8 mouse cellular contexts compared by ENCODE assay signal in the genomic region with DNA sequence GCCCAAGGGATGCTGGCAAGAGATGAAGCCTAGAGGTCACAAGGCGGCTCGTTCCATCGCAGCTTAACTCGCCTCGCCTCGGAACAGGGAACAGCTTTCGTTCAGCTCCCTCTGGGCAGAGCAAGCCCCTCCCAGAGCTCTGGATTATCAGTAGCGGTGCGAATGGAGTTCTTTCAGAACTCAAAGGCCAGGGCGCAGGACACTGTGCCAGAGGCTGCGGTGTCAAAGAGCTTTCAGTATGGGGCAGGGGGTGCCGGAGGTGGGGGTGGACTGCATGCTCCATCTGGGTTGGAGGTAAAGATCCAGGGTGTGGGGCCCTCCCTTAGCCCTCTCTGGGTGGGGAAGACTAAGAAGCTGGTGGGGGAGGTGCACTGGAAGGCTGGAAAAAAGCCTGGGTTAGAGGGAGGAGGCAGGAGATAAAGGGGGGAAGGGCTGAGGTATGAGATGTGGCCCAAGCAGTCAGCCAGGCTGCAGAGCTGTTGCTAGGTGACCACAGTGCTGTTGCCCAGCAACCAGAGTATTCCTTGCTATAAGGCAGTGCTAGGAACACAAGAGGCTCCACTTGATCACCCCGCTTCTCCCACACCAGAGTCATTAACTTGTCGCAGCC. TPM values are rescaled to one million over a fixed set of nuclear protein-coding genes. Genes with fewer than 3 reads are reported as not detected.
DNase-seq lines count a peak whose midpoint lies in the region; ATAC-seq and TF ChIP-seq lines count a peak whose summit lies in the region.

No protein-coding gene starts in this region.

- peak; percentile 98 for ATAC-seq in forebrain, embryonic 14.5 days

- H3K9ac ChIP-seq in forebrain, embryonic 14.5 days (ENCODE audit: low read length) = peak overlapping the region; percentile 56

- peak overlapping the region; percentile 66 for H3K4me3 ChIP-seq in E14TG2a.4 (replicated peaks; ENCODE audit: low read length)
- H3K4me3 ChIP-seq in forebrain, embryonic 14.5 days (ENCODE audit: low read depth, low read length) = no peak overlapping the region; the same call in 1 of the 2 replicates

- 1% methylated on average over 14 of the region's 14 CpGs for WGBS in forebrain, embryonic 14.5 days

- H3K27me3 ChIP-seq in E14TG2a.4 (ENCODE audit: insufficient read depth, low read length) = no peaks in the 10 kb centered on the region
- H3K27me3 ChIP-seq in forebrain, embryonic 14.5 days (replicated peaks; ENCODE audit: control insufficient read depth, insufficient read depth, low read length) = no peaks in the 10 kb centered on the region

- H3K4me1 ChIP-seq in E14TG2a.4 (replicated peaks; ENCODE audit: low read depth, low read length) = peaks cover 90% of the 10 kb centered on the region
- peaks cover 25% of the 10 kb centered on the region for H3K4me1 ChIP-seq in forebrain, embryonic 14.5 days (ENCODE audit: control insufficient read depth, insufficient read depth, low read length)

- H3K4me2 ChIP-seq in forebrain, embryonic 14.5 days (ENCODE audit: low read length) = peak overlapping the region; percentile 49

- TF ChIP-seq CTCF in E14TG2a.4 (conservative IDR thresholded peaks at IDR 0.05; ENCODE audit: low read length) = no peak

- peak; percentile 90 for DNase-seq in brain, embryonic 18.5 days (ENCODE audit: low read depth, low spot score)
- peak; percentile 97 for DNase-seq in forebrain, embryonic 14.5 days (ENCODE audit: low spot score)
- DNase-seq in heart, postnatal 25 days (ENCODE audit: low spot score) = peak; percentile 69
- DNase-seq in layer of hippocampus, adult 8-10 months (ENCODE audit: low spot score in 2 of 2) = peak; percentile 88 to 91
- peak; percentile 79 for DNase-seq in lung, postnatal 10 days
- DNase-seq in right cerebral cortex, postnatal 10 days (ENCODE audit: low spot score in 2 of 2) = peak; percentile 92 to 97
- DNase-seq in spleen, postnatal 10 days (ENCODE audit: low spot score in 2 of 2) = no peak

- H3K9me3 ChIP-seq in E14TG2a.4 (ENCODE audit: low read length) = no peaks in the 10 kb centered on the region
- no peaks in the 10 kb centered on the region for H3K9me3 ChIP-seq in forebrain, embryonic 14.5 days (replicated peaks; ENCODE audit: control insufficient read depth, low read length)

- peak overlapping the region; percentile 96 for H3K27ac ChIP-seq in forebrain, embryonic 14.5 days (ENCODE audit: low read depth, low read length)

- intact Hi-C loops in heart, postnatal 25 days (cut with DNase I) = no loop called here

- peaks cover 8% of the 10 kb centered on the region for H3K36me3 ChIP-seq in E14TG2a.4 (ENCODE audit: insufficient read depth, low read length)
- H3K36me3 ChIP-seq in forebrain, embryonic 14.5 days (ENCODE audit: control insufficient read depth, insufficient read depth, low read length) = 0 out of 2 replicates have a peak, but pooled peaks cover 5% of the 10 kb centered on the region

RNA-seq across cellular contexts. Expression of a gene that starts 9.1 kb away (rescaled TPM):
- 162 and 187 TPM in 2 replicates for polyA plus RNA-seq in forebrain, embryonic 14.5 days (2014; fragmentation: Nextera tagmentation; extraction: Ambion mirVana)
- 10 to 100 TPM; 14.3 to 16.1 TPM for total RNA-seq in heart, postnatal 25 days (2021)
- total RNA-seq in layer of hippocampus, adult 8-10 months (2022) = 100 to 1,000 TPM; 123 to 146 (median 129) TPM

RNA-seq across cellular contexts. Expression of a gene that starts 9.8 kb away (rescaled TPM):
- 14.5 and 18.1 TPM in 2 replicates for polyA plus RNA-seq in forebrain, embryonic 14.5 days (2014; fragmentation: Nextera tagmentation; extraction: Ambion mirVana)
- 10 to 100 TPM; 14.5 to 18.5 TPM for total RNA-seq in heart, postnatal 25 days (2021)
- total RNA-seq in layer of hippocampus, adult 8-10 months (2022) = 10 to 100 TPM; 92.9 to 99.1 (median 97.8) TPM

RNA-seq across cellular contexts. Expression of a gene that starts 18.0 kb away (rescaled TPM):
- polyA plus RNA-seq in forebrain, embryonic 14.5 days (2014; fragmentation: Nextera tagmentation; extraction: Ambion mirVana) = 188 and 190 TPM in 2 replicates
- total RNA-seq in heart, postnatal 25 days (2021) = 10 to 100 TPM; 21.0 to 21.3 TPM
- total RNA-seq in layer of hippocampus, adult 8-10 months (2022) = 100 to 1,000 TPM in 1 of 4 experiments, 10 to 100 TPM in 3; 89.4 to 104 (median 95.7) TPM

RNA-seq across cellular contexts. Expression of a gene that starts 20.4 kb away (rescaled TPM):
- 82.7 and 105 TPM in 2 replicates for polyA plus RNA-seq in forebrain, embryonic 14.5 days (2014; fragmentation: Nextera tagmentation; extraction: Ambion mirVana)
- total RNA-seq in heart, postnatal 25 days (2021) = 10 to 100 TPM; 70.6 to 77.9 TPM
- 10 to 100 TPM; 63.7 to 73.3 (median 70.0) TPM for total RNA-seq in layer of hippocampus, adult 8-10 months (2022)

RNA-seq across cellular contexts. Expression of a gene that starts 27.6 kb away (rescaled TPM):
- polyA plus RNA-seq in forebrain, embryonic 14.5 days (2014; fragmentation: Nextera tagmentation; extraction: Ambion mirVana) = 125 and 136 TPM in 2 replicates
- 10 to 100 TPM; 47.5 to 47.6 TPM for total RNA-seq in heart, postnatal 25 days (2021)
- total RNA-seq in layer of hippocampus, adult 8-10 months (2022) = 10 to 100 TPM; 53.1 to 59.5 (median 58.0) TPM

Comparison
In these comparisons a context has a peak if more than half of its experiments do, and no peak if none do; other contexts are left out.
1. DNase-seq: peak in brain, embryonic 18.5 days (single experiment), forebrain, embryonic 14.5 days (single experiment), heart, postnatal 25 days (single experiment), layer of hippocampus, adult 8-10 months (2 of 2), lung, postnatal 10 days (single experiment) and right cerebral cortex, postnatal 10 days (2 of 2); none in spleen, postnatal 10 days (0 of 2).
2. RNA of a gene that starts 9.1 kb away (total RNA-seq): 123 to 146 TPM in layer of hippocampus, adult 8-10 months; 14.3 to 16.1 TPM in heart, postnatal 25 days; every median in the first group is over 4 times any median in the second.
3. RNA of a gene that starts 9.8 kb away (total RNA-seq): 92.9 to 99.1 TPM in layer of hippocampus, adult 8-10 months; 14.5 to 18.5 TPM in heart, postnatal 25 days; every median in the first group is over 4 times any median in the second.
4. RNA of a gene that starts 18.0 kb away (total RNA-seq): 89.4 to 104 TPM in layer of hippocampus, adult 8-10 months; 21.0 to 21.3 TPM in heart, postnatal 25 days; every median in the first group is over 4 times any median in the second.